Mouse (Mus musculus): ENCODE results near the gene Bcar3. TPM values are rescaled to one million over a fixed set of nuclear protein-coding genes. Genes with fewer than 3 reads are reported as not detected.
A peak's percentile ranks its signal among the peaks of the same experiment; 100 is the strongest.

Bcar3 gene
- total RNA-seq (2014; rRNA removed): 9.5 and 11.4 TPM in 2 replicates
- 6.4 and 7.3 TPM in 2 replicates for polyA plus RNA-seq (2015; fragmentation: Nextera tagmentation; extraction: Ambion mirVana)

DNA sequence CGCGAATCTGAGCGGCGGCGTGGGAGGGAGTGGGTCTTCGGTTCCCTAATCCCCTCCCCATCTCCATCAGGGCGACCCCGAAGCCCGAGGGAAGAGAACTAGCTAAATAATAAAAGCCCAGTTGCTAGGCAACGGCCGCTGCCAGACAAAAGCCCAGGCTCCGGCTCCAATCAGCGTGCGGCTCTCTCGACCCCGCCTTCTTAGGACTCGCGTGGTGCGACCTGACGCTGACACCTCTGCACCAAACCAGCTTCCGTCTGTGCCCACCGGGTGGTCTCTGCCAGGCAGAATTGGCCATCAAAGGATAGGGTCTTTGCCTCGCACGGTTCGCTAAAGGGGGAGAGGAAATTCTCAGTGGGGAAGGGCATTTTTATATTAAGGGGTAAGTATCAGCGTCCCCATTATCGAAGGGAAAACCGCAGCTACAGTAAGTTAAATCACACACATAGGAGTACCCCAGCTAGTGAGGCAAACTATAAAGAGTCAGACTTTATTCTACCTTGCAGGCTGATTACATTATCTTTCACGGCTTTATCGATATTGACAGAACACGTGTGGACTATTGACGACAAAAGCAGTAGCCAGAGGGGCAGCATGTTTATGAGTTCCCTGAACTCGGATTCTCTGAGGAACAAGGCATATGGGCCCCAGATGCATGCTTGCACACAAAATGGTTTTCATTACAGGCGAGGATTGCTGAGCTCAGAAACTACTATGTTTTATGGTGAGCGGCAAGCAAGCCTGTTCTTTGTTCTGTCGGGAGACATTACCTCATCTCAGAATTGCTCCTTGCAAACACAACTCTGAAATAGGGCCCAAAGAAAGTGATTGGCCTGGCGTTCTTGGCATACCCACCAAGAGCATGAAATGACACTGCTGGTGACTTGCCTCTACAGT, at the start of gene Bcar3:
Bcar3 (plus strand) TSS at position 183 of the 897 bp plus-strand sequence.
- DNase-seq (peak; percentile 98), ATAC-seq (peak; percentile 90)
- peak within 1 kb of the TSS; percentile 65 for H3K4me3 ChIP-seq (ENCODE audit: low read depth, low read length)
- H3K9me3 ChIP-seq (ENCODE audit: low read length): no peaks in the 10 kb centered on the region
- no peak for TF ChIP-seq CTCF (IDR thresholded peaks at IDR 0.05; ENCODE audit: low read depth)
- H3K27ac ChIP-seq (ENCODE audit: low read depth, low read length): peak within 1 kb of the TSS; percentile 99
- H3K4me2 ChIP-seq (ENCODE audit: low read depth): peak within 1 kb of the TSS; percentile 76
- WGBS: 2% methylated on average over 37 of the region's 37 CpGs
- no peaks in the 10 kb centered on the region for H3K27me3 ChIP-seq (ENCODE audit: insufficient read depth, low read length)
- H3K4me1 ChIP-seq (ENCODE audit: insufficient read depth): peaks cover 23% of the 10 kb centered on the region
- H3K9ac ChIP-seq: peak within 1 kb of the TSS; percentile 97
- no peaks in the 10 kb centered on the region for H3K36me3 ChIP-seq (ENCODE audit: insufficient read depth)

GRCm38 (mm10) chr3:122244759-122245158, 49.2 kb upstream of the Bcar3 start:
- TF ChIP-seq CTCF (IDR thresholded peaks at IDR 0.05; ENCODE audit: low read depth): no peak
- Histone ChIP-seq H3K9ac (peak overlapping the region; percentile 51), H3K4me2 (ENCODE audit: low read depth) (peak overlapping the region; percentile 64), H3K4me1 (ENCODE audit: insufficient read depth) (peaks cover 15% of the 10 kb centered on the region), H3K36me3 (ENCODE audit: insufficient read depth) (no peaks in the 10 kb centered on the region), H3K27ac (ENCODE audit: low read depth, low read length) (0 out of 2 replicates have a peak overlapping the region, but pooled peaks have one; percentile 36), H3K27me3 (ENCODE audit: insufficient read depth, low read length) (no peaks in the 10 kb centered on the region), H3K4me3 (ENCODE audit: low read depth, low read length) (peak overlapping the region; percentile 92), H3K9me3 (ENCODE audit: low read length) (no peaks in the 10 kb centered on the region)
- ATAC-seq (no peak), DNase-seq (no peak)
- 35% methylated on average over 6 of the region's 6 CpGs for WGBS

DNA sequence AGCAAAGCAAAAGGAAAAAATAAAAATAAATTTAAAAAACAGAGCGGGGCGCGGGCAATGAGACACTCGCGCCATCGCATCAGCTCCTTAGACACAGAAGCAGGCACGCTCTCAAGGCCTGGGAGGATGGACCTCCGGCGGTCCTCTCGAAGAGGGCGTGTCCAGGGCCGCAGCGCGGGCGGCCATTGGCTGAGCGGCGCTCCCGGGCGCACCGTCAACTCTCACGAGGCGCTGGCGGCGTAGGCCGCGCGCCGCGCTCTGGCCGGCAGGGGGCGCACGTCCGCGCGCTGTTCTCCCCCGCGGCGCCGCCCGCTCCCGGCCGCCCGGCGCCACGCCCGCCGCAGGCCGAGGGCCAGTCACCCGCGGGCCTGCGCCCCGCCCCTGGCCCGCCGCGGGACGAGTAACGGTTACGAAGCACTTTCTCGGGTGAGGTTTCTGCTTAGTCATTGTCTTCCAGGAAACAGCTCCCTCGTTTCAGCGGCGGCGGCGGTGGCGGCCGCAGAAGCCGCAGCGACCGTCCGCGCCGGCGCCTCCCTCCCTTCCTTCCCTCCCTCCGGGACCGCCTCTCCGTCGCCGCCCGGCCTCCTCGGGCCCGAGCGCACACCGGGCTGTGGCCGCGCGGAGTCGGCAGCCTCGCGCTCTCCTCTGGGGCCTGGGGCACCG, 48.6 kb upstream of the Bcar3 start, which contains the start of gene Gclm:
Gclm (plus strand) TSS at position 343 of the 663 bp plus-strand sequence.
- Histone ChIP-seq H3K9ac (peak within 1 kb of the TSS; percentile 92), H3K4me3 (ENCODE audit: low read depth, low read length) (peak within 1 kb of the TSS; percentile 92), H3K27me3 (ENCODE audit: insufficient read depth, low read length) (no peaks in the 10 kb centered on the region), H3K27ac (ENCODE audit: low read depth, low read length) (peak within 1 kb of the TSS; percentile 92), H3K36me3 (ENCODE audit: insufficient read depth) (no peaks in the 10 kb centered on the region), H3K4me2 (ENCODE audit: low read depth) (peak within 1 kb of the TSS; percentile 64), H3K4me1 (ENCODE audit: insufficient read depth) (peaks cover 15% of the 10 kb centered on the region), H3K9me3 (ENCODE audit: low read length) (no peaks in the 10 kb centered on the region)
- ATAC-seq (peak; percentile 99), DNase-seq (peak; percentile 96)
- WGBS: under 1% methylated on average over 71 of the region's 90 CpGs
- TF ChIP-seq CTCF (IDR thresholded peaks at IDR 0.05; ENCODE audit: low read depth): peak; percentile 54

DNA sequence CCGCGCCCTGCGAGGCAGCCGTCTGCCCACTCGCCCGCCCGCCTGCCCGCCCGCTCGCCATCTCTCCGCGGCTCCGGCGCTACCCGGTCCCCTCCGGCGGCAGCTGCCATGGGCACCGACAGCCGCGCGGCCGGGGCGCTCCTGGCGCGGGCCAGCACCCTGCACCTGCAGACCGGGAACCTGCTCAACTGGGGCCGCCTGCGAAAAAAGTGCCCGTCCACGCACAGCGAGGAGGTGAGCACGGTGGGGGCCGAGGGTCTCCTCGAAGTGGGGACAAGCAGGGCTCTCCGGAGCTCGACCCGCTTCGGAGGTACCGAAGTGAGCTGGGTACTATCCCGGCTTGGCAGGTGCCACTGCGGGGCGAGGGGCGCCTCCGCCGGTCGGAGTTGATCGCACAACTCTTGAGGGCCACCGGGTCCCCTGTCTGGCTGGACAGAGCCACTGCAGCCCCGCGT, 48.0 kb upstream of the Bcar3 start:
- ATAC-seq: peak; percentile 41
- Histone ChIP-seq H3K9me3 (ENCODE audit: low read length) (no peaks in the 10 kb centered on the region), H3K27ac (ENCODE audit: low read depth, low read length) (peak overlapping the region; percentile 92), H3K9ac (peak overlapping the region; percentile 92), H3K36me3 (ENCODE audit: insufficient read depth) (no peaks in the 10 kb centered on the region), H3K27me3 (ENCODE audit: insufficient read depth, low read length) (no peaks in the 10 kb centered on the region), H3K4me1 (ENCODE audit: insufficient read depth) (peaks cover 15% of the 10 kb centered on the region), H3K4me3 (ENCODE audit: low read depth, low read length) (peak overlapping the region; percentile 92), H3K4me2 (ENCODE audit: low read depth) (peak overlapping the region; percentile 64)
- peak; percentile 59 for DNase-seq
- peak; percentile 56 for TF ChIP-seq CTCF (IDR thresholded peaks at IDR 0.05; ENCODE audit: low read depth)
- 1% methylated on average over 48 of the region's 50 CpGs for WGBS

GRCm38 (mm10) chr3:122246406-122246805, 47.5 kb upstream of the Bcar3 start:
- Histone ChIP-seq H3K27me3 (ENCODE audit: insufficient read depth, low read length) (no peaks in the 10 kb centered on the region), H3K27ac (ENCODE audit: low read depth, low read length) (no peak overlapping the region), H3K9ac (peak overlapping the region; percentile 92), H3K4me1 (ENCODE audit: insufficient read depth) (peaks cover 15% of the 10 kb centered on the region), H3K9me3 (ENCODE audit: low read length) (no peaks in the 10 kb centered on the region), H3K4me3 (ENCODE audit: low read depth, low read length) (peak overlapping the region; percentile 92), H3K36me3 (ENCODE audit: insufficient read depth) (no peaks in the 10 kb centered on the region), H3K4me2 (ENCODE audit: low read depth) (peak overlapping the region; percentile 64)
- ATAC-seq (no peak), DNase-seq (no peak)
- TF ChIP-seq CTCF (IDR thresholded peaks at IDR 0.05; ENCODE audit: low read depth): no peak
- 32% methylated on average over 6 of the region's 6 CpGs for WGBS

DNA sequence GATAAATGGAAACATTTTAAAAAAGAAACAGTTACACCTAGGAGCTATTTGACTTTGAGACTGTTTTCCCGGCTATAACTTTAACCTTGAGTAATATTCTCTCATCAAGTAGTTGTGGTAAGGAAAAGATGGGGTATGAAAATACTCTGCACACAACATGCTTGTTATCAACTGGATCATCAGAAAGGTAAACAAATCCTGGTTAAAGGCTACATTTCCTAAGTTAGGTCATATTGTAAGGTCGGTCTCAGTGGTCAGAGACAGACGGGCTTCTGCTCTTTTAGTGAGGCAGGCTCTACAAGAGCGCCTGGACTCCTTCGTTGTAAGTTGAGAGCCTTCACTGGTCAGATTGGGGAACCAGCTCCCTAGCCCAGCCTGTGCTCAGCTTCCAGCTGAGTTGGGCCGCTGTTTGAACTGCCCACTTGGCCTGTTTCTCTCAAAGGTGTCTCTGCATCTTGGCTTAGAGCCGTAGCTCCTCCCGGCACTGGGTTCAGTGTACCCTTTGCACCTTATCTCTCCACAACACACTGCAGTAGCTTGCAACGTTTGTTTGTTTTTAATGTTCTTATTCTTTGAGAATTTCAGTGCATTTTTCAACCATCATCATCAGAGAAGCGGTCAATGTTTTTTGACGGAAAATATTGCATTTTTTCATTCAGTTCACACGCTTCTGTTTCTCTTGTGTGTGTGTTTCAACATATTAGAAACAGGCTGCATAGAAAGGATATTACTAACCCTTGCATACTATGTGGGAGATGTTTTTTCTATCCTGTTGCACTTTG, 46.8 kb upstream of the Bcar3 start:
- DNase-seq (no peak), ATAC-seq (no peak)
- H3K27ac ChIP-seq (ENCODE audit: low read depth, low read length): no peak overlapping the region
- H3K27me3 ChIP-seq (ENCODE audit: insufficient read depth, low read length): no peaks in the 10 kb centered on the region
- peaks cover 15% of the 10 kb centered on the region for H3K4me1 ChIP-seq (ENCODE audit: insufficient read depth)
- peak overlapping the region; percentile 92 for H3K4me3 ChIP-seq (ENCODE audit: low read depth, low read length)
- no peaks in the 10 kb centered on the region for H3K9me3 ChIP-seq (ENCODE audit: low read length)
- WGBS: 68% methylated on average over 12 of the region's 12 CpGs
- no peak overlapping the region; the same call in 1 of the 2 replicates for H3K9ac ChIP-seq
- peak overlapping the region; percentile 64 for H3K4me2 ChIP-seq (ENCODE audit: low read depth)
- no peak for TF ChIP-seq CTCF (IDR thresholded peaks at IDR 0.05; ENCODE audit: low read depth)
- no peaks in the 10 kb centered on the region for H3K36me3 ChIP-seq (ENCODE audit: insufficient read depth)
